Mouse (Mus musculus) liver, postnatal 0 days (tissue): ENCODE results near the gene Fxr2. TPM values are rescaled to one million over a fixed set of nuclear protein-coding genes. Genes with fewer than 3 reads are reported as not detected.

ENCODE experiments used
- ATAC-seq: fragments of 200-750 bp; cut with Nextera tagmentation; 2 replicates; pipeline ENCODE4 v1.8.0; 2017; ENCODE audit warnings: mild to moderate bottlenecking, moderate library complexity
- DNase-seq: peaks from one replicate; pipeline ENCODE4 v3.0.0-alpha.2; 2016
- H3K27ac ChIP-seq: fragments of 300-500 bp; sonication (generic); 2 replicates; pipeline ENCODE4 v1.5.1; 2014; ENCODE audit warnings: antibody characterized with exemption, moderate library complexity, mild to moderate bottlenecking, low read depth
- H3K27me3 ChIP-seq: fragments of 300-500 bp; sonication (generic); 2 replicates; pipeline ENCODE4 v1.6.1; 2014; ENCODE audit warnings: low read length, control low read depth, mixed read lengths; ENCODE audit not compliant: insufficient read depth
- H3K36me3 ChIP-seq: fragments of 300-500 bp; sonication (generic); replicated peaks from 2 replicates; pipeline ENCODE4 v1.6.1; 2014; ENCODE audit warnings: mild to moderate bottlenecking, control low read depth, low read length, moderate library complexity, mixed read lengths; ENCODE audit not compliant: insufficient read depth
- H3K4me1 ChIP-seq: fragments of 300-500 bp; sonication (generic); 2 replicates; pipeline ENCODE4 v1.6.1; 2014; ENCODE audit warnings: antibody characterized with exemption, mild to moderate bottlenecking, control low read depth; ENCODE audit not compliant: insufficient read depth
- H3K4me2 ChIP-seq: fragments of 300-500 bp; sonication (generic); 2 replicates; pipeline ENCODE4 v1.6.1; 2014; ENCODE audit warnings: low read depth, mild to moderate bottlenecking, low read length, moderate library complexity, mixed read lengths
- H3K4me3 ChIP-seq: fragments of 300-500 bp; sonication (generic); 2 replicates; pipeline ENCODE4 v1.5.1; 2014; ENCODE audit warnings: low read depth, low read length
- H3K9ac ChIP-seq: fragments of 300-500 bp; sonication (generic); replicated peaks from 2 replicates; pipeline ENCODE4 v1.6.1; 2014; ENCODE audit warnings: mild to moderate bottlenecking, moderate library complexity
- H3K9me3 ChIP-seq: fragments of 300-500 bp; sonication (generic); 2 replicates; pipeline ENCODE4 v1.6.1; 2016; ENCODE audit warnings: mild to moderate bottlenecking, control low read depth, low read length, mixed read lengths
- CTCF ChIP-seq: sonication (generic); IDR thresholded peaks from 2 replicates; pipeline ENCODE4 v1.5.1; 2016; ENCODE audit warnings: antibody characterized with exemption, low read depth
- EP300 ChIP-seq: IDR thresholded peaks from 2 replicates; pipeline ENCODE4 v1.6.1; 2016; ENCODE audit warnings: antibody characterized with exemption, low read depth, mild to moderate bottlenecking
- WGBS: fragments of 180-500 bp; shearing (Covaris S2); extraction: QIAGEN DNeasy Blood & Tissue Kit; methylation state at CpG from one replicate; pipeline ENCODE4 v1.1.7; 2014; ENCODE audit not compliant: insufficient replicate concordance; 5-methylcytosine and 5-hydroxymethylcytosine counted together
- polyA plus RNA-seq: library from polyadenylated mRNA; unstranded; fragments of >200 nt; fragmentation: Nextera tagmentation; extraction: Ambion mirVana; gene quantifications from 2 replicates; pipeline ENCODE4 v1.2.1, GENCODE M21; 2015

Fxr2 gene
- polyA plus RNA-seq, 1 experiment from 2014 or later: 6.8 TPM

DNA sequence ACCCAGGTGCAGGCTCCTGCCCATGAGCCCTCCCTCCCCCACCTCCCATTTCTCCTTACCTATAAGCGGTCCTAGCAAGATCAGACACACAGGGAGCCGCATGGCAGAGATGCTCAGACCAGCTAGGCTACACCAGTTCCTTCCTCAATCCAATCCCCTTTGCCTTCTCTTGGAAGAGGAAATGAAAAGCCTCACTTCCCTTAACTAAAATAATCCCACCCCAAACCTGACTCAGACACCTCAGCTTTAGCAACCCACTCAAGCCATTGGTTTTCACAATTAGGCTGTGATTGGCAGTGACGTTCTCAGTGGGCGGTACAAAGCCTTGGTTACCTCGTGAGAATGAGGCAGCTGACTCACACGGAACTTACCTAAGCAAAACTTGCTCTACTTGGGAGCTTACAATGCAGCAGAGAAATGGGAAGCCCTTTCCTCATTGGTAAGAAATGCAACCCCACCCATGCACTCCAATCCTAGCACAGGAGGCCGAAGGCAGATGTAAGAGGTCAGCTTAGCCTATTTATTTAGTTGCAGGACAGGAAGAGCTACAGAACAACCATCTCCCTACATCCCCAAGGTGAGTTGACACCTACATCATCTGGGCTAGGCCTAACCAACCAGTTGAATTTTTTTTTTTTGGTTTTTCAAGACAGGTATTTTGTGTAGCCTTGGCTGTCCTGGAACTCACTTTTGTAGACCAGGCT lies 33.3 kb downstream of the Fxr2 start, which contains the start of gene Cd68:
Gene Cd68 (minus strand): TSS at position 193 of the 704 bp plus-strand sequence.
- peaks cover 55% of the 10 kb centered on the region for H3K36me3 ChIP-seq
- peaks cover 34% of the 10 kb centered on the region for H3K4me1 ChIP-seq
- DNase-seq (peak; percentile 73), ATAC-seq (peak; percentile 11)
- TF ChIP-seq EP300: peak; percentile 55
- TF ChIP-seq CTCF: no peak
- H3K27me3 ChIP-seq: no peaks in the 10 kb centered on the region
- H3K9ac ChIP-seq: no peak within 1 kb of the TSS; the same call in 1 of the 2 replicates
- peak within 1 kb of the TSS; percentile 14 for H3K4me2 ChIP-seq
- no peak within 1 kb of the TSS for H3K4me3 ChIP-seq
- H3K9me3 ChIP-seq: no peaks in the 10 kb centered on the region
- 32% methylated on average over 7 of the region's 7 CpGs for WGBS
- peak within 1 kb of the TSS; percentile 97 for H3K27ac ChIP-seq

DNA sequence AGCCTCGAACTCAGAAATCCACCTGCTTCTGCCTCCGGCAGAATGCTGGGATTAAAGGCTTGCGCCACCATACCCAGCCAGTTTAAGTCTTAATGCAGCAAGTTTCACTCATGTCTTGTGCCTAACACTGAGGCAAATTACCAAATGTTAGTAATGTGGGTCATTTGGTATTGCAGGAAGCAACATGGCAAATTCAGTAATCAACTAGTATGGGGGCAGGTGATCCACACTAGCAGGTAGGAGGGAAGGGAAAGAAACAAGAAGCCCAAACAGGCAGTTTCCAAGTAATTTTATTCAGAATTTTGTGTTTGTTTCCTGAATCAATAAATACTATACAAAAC lies 33.8 kb downstream of the Fxr2 start:
- DNase-seq: no peak
- TF ChIP-seq CTCF (no peak), EP300 (no peak)
- Histone ChIP-seq H3K9ac (no peak overlapping the region), H3K9me3 (no peaks in the 10 kb centered on the region), H3K36me3 (peaks cover 55% of the 10 kb centered on the region), H3K4me2 (no peak overlapping the region), H3K27ac (peak overlapping the region; percentile 56; the same call in 1 of the 2 replicates), H3K27me3 (no peaks in the 10 kb centered on the region), H3K4me1 (peaks cover 29% of the 10 kb centered on the region), H3K4me3 (no peak overlapping the region)
- WGBS: 87% methylated on average over 3 of the region's 3 CpGs
- no peak for ATAC-seq

DNA sequence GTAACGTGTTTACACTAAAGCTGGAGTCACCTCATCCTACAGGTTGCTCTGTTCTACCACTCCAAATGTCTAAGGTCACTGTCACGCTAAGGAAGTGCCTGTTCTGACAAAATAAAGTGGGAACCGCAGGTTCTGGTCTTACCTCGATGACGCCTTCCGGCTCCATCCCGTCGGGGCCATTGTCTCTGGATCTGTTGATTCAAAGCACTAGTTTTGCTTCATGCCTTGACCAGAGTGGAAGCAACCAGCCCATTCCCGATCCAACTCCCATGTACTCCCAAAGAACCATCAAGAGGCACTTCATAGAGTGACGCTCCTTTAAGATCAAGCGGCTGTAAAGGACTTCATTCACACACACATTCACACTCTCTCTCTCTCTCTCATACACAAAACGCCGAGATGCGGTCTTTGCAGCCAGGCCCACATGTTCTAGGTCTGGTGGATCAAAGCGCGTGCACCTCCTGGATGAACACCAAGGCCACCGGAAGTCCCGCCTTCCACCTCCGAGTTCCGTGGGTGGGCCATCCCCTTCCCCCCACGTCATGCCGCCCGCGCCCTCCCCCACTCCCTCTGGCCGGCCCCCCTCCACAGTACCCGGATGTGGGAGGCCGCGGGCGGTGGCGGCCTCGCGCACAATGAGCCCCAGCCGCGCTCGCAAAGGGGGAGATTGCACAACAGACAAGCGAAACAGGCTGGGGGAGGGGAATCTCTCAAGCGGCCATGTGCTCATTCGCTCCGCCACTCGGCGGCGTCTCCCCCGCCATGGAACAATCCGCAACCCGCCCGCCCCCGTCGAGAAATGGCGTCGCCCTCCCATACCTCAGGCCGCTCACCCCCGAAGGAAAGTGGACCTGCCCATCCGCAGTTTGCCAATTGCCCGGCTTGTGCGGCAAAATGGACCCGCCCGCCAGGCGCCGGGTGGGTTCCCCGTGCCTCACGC lies 38.3 kb downstream of the Fxr2 start:
- ATAC-seq (peak; percentile 74), DNase-seq (peak; percentile 97)
- Histone ChIP-seq H3K27ac (peak overlapping the region; percentile 99), H3K9me3 (no peaks in the 10 kb centered on the region), H3K4me2 (peak overlapping the region; percentile 95), H3K4me3 (peak overlapping the region; percentile 94), H3K36me3 (peaks cover 67% of the 10 kb centered on the region), H3K4me1 (peaks cover 18% of the 10 kb centered on the region), H3K27me3 (no peaks in the 10 kb centered on the region), H3K9ac (peak overlapping the region; percentile 92)
- under 1% methylated on average over 52 of the region's 61 CpGs for WGBS
- TF ChIP-seq CTCF (no peak; the same call in 1 of the 2 replicates), EP300 (peak; percentile 68)

- Histone ChIP-seq H3K4me3 (peak overlapping the region; percentile 94), H3K27ac (peak overlapping the region; percentile 99), H3K4me2 (peak overlapping the region; percentile 95), H3K9ac (peak overlapping the region; percentile 92), H3K9me3 (no peaks in the 10 kb centered on the region), H3K27me3 (no peaks in the 10 kb centered on the region), H3K4me1 (peaks cover 18% of the 10 kb centered on the region), H3K36me3 (peaks cover 70% of the 10 kb centered on the region)
- peak; percentile 6; the same call in 1 of the 2 replicates for ATAC-seq
- TF ChIP-seq EP300: no peak
- no peak for TF ChIP-seq CTCF
- under 1% methylated on average over 43 of the region's 43 CpGs for WGBS
- no peak for DNase-seq
Observed at GRCm38 (mm10) chr11:69671726-69672124, 38.9 kb downstream of the Fxr2 start.

DNA sequence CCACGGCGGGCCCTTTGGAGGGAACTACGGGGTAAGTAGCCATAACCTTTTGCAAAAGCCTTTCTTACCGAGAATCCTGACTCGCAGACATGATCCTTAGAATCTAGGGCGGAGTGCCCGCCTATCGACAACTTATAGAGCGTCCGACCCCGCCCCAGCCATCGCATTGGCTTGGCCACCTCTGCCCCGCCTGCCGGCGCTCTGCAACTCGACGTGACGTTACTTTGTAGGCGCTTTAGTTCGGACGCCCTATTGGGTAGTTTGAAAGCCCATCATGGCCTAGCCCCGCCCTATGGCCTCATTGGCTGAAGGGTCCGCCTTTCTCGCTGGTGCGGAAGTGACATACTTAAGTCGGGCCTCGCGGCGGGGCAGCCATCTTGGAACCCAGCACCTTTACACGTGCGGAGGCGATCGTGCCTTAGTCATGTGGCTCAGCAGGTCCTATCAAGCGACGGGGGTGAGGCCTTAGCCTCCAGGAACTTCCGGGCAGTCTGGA lies 39.5 kb downstream of the Fxr2 start, which contains the start of gene Eif4a1:
Gene Eif4a1 (minus strand): TSS at position 213 of the 496 bp plus-strand sequence.
- WGBS: under 1% methylated on average over 36 of the region's 36 CpGs
- ATAC-seq: peak; percentile 91
- DNase-seq: peak; percentile 99
- peak within 1 kb of the TSS; percentile 99 for H3K27ac ChIP-seq
- H3K9ac ChIP-seq: peak within 1 kb of the TSS; percentile 92
- TF ChIP-seq EP300 (peak; percentile 43; the same call in 1 of the 2 replicates), CTCF (no peak)
- no peaks in the 10 kb centered on the region for H3K27me3 ChIP-seq
- H3K4me2 ChIP-seq: peak within 1 kb of the TSS; percentile 95
- H3K4me1 ChIP-seq: peaks cover 18% of the 10 kb centered on the region
- peaks cover 73% of the 10 kb centered on the region for H3K36me3 ChIP-seq
- H3K4me3 ChIP-seq: peak within 1 kb of the TSS; percentile 94
- no peaks in the 10 kb centered on the region for H3K9me3 ChIP-seq

DNA sequence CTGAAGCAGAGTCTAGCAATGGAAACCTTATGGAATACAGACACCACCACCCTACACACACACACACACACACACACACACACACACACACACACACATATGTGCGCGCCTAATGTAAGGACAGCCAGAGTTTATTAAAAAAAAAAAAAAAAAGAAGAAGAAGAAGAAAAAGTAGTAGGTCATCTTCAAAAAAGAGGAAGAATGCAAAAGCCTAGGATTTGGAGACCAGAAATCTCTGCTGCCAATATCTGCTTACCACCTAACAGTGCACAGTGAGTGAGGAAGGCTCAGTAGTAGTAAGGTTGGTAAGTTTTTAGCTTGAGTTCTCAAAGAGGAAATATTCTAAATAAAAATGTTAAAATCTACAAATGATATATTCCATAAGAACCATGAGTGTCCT lies 46.4 kb downstream of the Fxr2 start:
- no peak for TF ChIP-seq EP300
- TF ChIP-seq CTCF: no peak
- DNase-seq (no peak), ATAC-seq (no peak)
- Histone ChIP-seq H3K27ac (no peak overlapping the region), H3K9me3 (no peaks in the 10 kb centered on the region), H3K36me3 (peaks cover 38% of the 10 kb centered on the region), H3K27me3 (no peaks in the 10 kb centered on the region), H3K4me2 (no peak overlapping the region), H3K9ac (no peak overlapping the region), H3K4me3 (no peak overlapping the region), H3K4me1 (peaks cover 14% of the 10 kb centered on the region)
- WGBS: 88% methylated on average over 2 of the region's 2 CpGs
